In the genomic region with DNA sequence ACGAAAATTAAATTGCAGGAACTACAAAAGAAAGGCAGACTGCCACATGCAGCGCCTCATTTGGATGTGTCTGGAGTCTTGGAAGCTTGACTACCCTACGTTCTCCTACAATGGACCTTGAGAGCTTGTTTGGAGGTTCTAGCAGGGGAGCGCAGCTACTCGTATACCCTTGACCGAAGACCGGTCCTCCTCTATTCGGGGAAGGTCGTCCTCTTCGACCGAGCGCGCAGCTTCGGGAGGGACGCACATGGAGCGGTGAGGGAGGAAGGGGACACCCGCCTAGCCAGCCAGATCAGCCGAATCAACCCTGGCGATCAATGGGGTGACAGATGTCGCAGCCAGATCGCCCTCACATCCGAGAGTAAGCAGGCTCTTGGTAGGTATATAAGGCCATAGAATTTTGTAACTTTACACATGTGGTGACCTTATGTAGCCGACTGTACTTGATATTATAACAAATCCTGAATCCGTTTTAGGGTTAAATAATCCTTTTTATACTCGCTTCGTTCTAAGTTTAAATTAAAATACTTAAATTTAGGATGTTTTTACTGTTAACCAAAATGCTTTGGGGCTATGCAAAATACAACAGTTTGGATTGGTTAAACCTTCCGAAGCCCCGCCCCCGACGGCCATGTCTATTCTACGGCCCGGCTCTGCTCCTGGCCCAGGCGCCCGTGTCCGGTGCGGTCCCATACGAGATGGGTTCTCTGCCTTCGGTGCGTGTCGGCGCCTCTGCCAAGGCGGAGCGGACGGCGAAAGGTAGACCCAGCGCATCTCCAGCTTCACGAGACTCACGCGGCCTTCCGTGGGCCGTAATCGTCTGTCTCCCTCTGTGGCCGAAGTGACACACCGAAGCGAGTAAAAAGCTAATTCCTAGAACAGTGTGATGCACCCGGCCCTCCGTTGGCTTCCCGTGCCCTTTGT, we compare ENCODE assay signal across 8 mouse cellular contexts. TPM values are rescaled to one million over a fixed set of nuclear protein-coding genes. Genes with fewer than 3 reads are reported as not detected.
A peak's percentile ranks its signal among the peaks of the same experiment; 100 is the strongest.
DNase-seq lines count a peak whose midpoint lies in the region; ATAC-seq and TF ChIP-seq lines count a peak whose summit lies in the region.

No protein-coding gene starts in this region.

- peaks cover 3% of the 10 kb centered on the region; the same call in 1 of the 2 replicates for H3K36me3 ChIP-seq in hindbrain, embryonic 10.5 days
- no peaks in the 10 kb centered on the region for H3K36me3 ChIP-seq in lung, postnatal 0 days (ENCODE audit: insufficient read depth, low read length)

- TF ChIP-seq EP300 in lung, postnatal 0 days (IDR thresholded peaks at IDR 0.05) = no peak

- no peaks in the 10 kb centered on the region for H3K9me3 ChIP-seq in hindbrain, embryonic 10.5 days
- H3K9me3 ChIP-seq in lung, postnatal 0 days (ENCODE audit: low read length) = no peaks in the 10 kb centered on the region

- no peaks in the 10 kb centered on the region for H3K27me3 ChIP-seq in hindbrain, embryonic 10.5 days (ENCODE audit: insufficient read depth, poor library complexity, severe bottlenecking)
- no peaks in the 10 kb centered on the region for H3K27me3 ChIP-seq in lung, postnatal 0 days (replicated peaks; ENCODE audit: insufficient read depth, low read length)

- WGBS in hindbrain, embryonic 10.5 days = under 1% methylated on average over 54 of the region's 58 CpGs
- under 1% methylated on average over 49 of the region's 58 CpGs for WGBS in lung, postnatal 0 days

- H3K4me2 ChIP-seq in lung, postnatal 0 days (replicated peaks; ENCODE audit: low read depth, low read length) = peak overlapping the region; percentile 59

- H3K4me1 ChIP-seq in hindbrain, embryonic 10.5 days (replicated peaks) = peaks cover 9% of the 10 kb centered on the region
- H3K4me1 ChIP-seq in lung, postnatal 0 days (ENCODE audit: insufficient read depth, low read depth, low read length) = no peaks in the 10 kb centered on the region

- H3K9ac ChIP-seq in lung, postnatal 0 days (replicated peaks; ENCODE audit: low read depth) = peak overlapping the region; percentile 78

- ATAC-seq in frontal cortex, adult (ENCODE audit: low TSS enrichment) = peak; percentile 94
- ATAC-seq in lung, postnatal 0 days = peak; percentile 98

- peak; percentile 80 for DNase-seq in MEL-GATA-1-ER (ENCODE audit: extremely low read depth, low read depth)
- DNase-seq in cerebellum, adult 9-10 months = peak; percentile 97
- peak; percentile 94 for DNase-seq in hindbrain, embryonic 10.5 days (ENCODE audit: low spot score)
- DNase-seq in layer of hippocampus, adult 9-11 months = peak; percentile 96
- DNase-seq in lung, postnatal 0 days (ENCODE audit: low spot score) = peak; percentile 98
- peak; percentile 85 for DNase-seq in ovary, postnatal 14 days (ENCODE audit: low spot score)
- peak; percentile 96 for DNase-seq in thymus, postnatal 14 days

- peak; percentile 17; the same call in 1 of the 2 replicates for TF ChIP-seq CTCF in lung, postnatal 0 days (IDR thresholded peaks at IDR 0.05)

- H3K4me3 ChIP-seq in hindbrain, embryonic 10.5 days = peak overlapping the region; percentile 73
- peak overlapping the region; percentile 70 for H3K4me3 ChIP-seq in lung, postnatal 0 days (ENCODE audit: low read depth, low read length)

- peak overlapping the region; percentile 97 for H3K27ac ChIP-seq in hindbrain, embryonic 10.5 days
- peak overlapping the region; percentile 100 for H3K27ac ChIP-seq in lung, postnatal 0 days (ENCODE audit: low read length)

RNA-seq across cellular contexts. Expression of gene Gsta4, which starts 7.0 kb away (rescaled TPM):
- polyA plus RNA-seq in hindbrain, embryonic 10.5 days (2016; fragmentation: Nextera tagmentation; extraction: Ambion mirVana) = 58.1 and 60.9 TPM in 2 replicates
- polyA plus RNA-seq in lung, postnatal 0 days (2015; fragmentation: Nextera tagmentation; extraction: Ambion mirVana) = 107 and 112 TPM in 2 replicates

RNA-seq across cellular contexts. Expression of gene Gsta1, which starts 54.9 kb away (rescaled TPM):
- not detected in 2 replicates for polyA plus RNA-seq in hindbrain, embryonic 10.5 days (2016; fragmentation: Nextera tagmentation; extraction: Ambion mirVana)
- polyA plus RNA-seq in lung, postnatal 0 days (2015; fragmentation: Nextera tagmentation; extraction: Ambion mirVana) = 0.97 and 1.2 TPM in 2 replicates

Comparison
In these comparisons a context has a peak if more than half of its experiments do, and no peak if none do; other contexts are left out.
1. Peak in every context shown above with its lines: DNase-seq, ATAC-seq, H3K4me3 ChIP-seq and H3K27ac ChIP-seq.